Mouse (Mus musculus): ENCODE measurements around the gene Ptk7.

Ptk7 gene

GRCm38 (mm10) chr17:46521174-46521573 lies 108.1 kb downstream of the Ptk7 start:
- DNase-seq (ENCODE audit: low read depth, low spot score): no peak

- no peak for DNase-seq (ENCODE audit: low read depth, low spot score)
Measured at GRCm38 (mm10) chr17:46520385-46520979, 108.8 kb downstream of the Ptk7 start.

- no peak for DNase-seq (ENCODE audit: low read depth, low spot score)
Measured at GRCm38 (mm10) chr17:46519971-46520370, 109.3 kb downstream of the Ptk7 start.
